Mouse (Mus musculus): ENCODE results near the gene Dock4.

- no peak for TF ChIP-seq CTCF (conservative IDR thresholded peaks at IDR 0.05 in 1 of 2, IDR thresholded peaks at IDR 0.05 in 1 of 2; ENCODE audit: low read depth in 2 of 2, low read length in 2 of 2)
- TF ChIP-seq ZMIZ1 (IDR thresholded peaks at IDR 0.05; ENCODE audit: low read depth, low read length), result no peak
These were observed 32.1 kb downstream of the Dock4 start for GRCm38 (mm10) chr12:40477621-40478452.

Measured in CH12.LX (cell line).